Mouse (Mus musculus) G1E (cell line): ENCODE measurements around the gene Wap.

Source experiments
- CTCF ChIP-seq: IDR thresholded peaks from 2 replicates; pipeline ENCODE4 v1.5.1; 2012; ENCODE audit warnings: low read depth, low read length, inconsistent platforms, mixed read lengths
- GATA1 ChIP-seq: IDR thresholded peaks from 2 replicates; pipeline ENCODE4 v1.6.1; 2012; ENCODE audit warnings: borderline replicate concordance, low read length, inconsistent platforms, mixed read lengths
- GATA2 ChIP-seq: IDR thresholded peaks from 2 replicates; pipeline ENCODE4 v1.6.1; 2012; ENCODE audit warnings: low read depth, low read length, inconsistent platforms, borderline replicate concordance
- POLR2AphosphoS5 ChIP-seq: IDR thresholded peaks from 2 replicates; pipeline ENCODE4 v1.6.1; 2012; ENCODE audit warnings: low read depth, low read length, inconsistent platforms; ENCODE audit not compliant: insufficient replicate concordance
- TAL1 ChIP-seq: conservative IDR thresholded peaks from 2 replicates; pipeline ENCODE4 v1.6.1; 2012; ENCODE audit warnings: low read depth, low read length, inconsistent platforms, mixed read lengths

- TF ChIP-seq CTCF: no peak
- no peak for TF ChIP-seq GATA1
- TF ChIP-seq POLR2AphosphoS5: no peak
- TF ChIP-seq GATA2: no peak
- no peak for TF ChIP-seq TAL1
These were observed 35.8 kb downstream of the Wap start for GRCm38 (mm10) chr11:6602662-6603061.
